Mouse (Mus musculus) thymus, adult 18-20 months (tissue): ENCODE measurements around the gene Lingo1.

Experiments
- DNase-seq, 2 experiments: peaks; one replicate each; pipeline ENCODE4 v3.0.0; 2022; ENCODE audit warnings: mixed read lengths in 2 of 2

Gene Lingo1

DNA sequence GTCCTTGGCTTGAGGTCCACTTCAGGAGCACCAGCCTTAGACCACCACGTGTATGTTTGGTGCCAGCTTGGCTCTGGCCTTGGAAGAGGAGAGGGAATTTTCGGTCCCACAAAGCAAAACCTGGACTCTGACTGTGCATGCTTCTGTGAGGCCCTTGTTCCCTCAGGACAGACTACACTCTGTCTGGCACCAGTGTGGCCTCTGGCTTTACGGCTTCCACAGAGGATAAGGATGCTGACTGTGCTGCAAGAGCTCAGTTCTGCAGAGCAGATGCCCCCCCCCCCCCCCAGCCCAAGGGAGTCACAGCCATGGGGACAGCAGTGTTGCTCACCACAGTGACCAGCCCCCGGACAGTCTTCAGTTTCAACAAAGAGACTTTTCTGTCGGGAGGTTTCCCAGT, 206.5 kb downstream of the Lingo1 start:
- no peak for DNase-seq

DNA sequence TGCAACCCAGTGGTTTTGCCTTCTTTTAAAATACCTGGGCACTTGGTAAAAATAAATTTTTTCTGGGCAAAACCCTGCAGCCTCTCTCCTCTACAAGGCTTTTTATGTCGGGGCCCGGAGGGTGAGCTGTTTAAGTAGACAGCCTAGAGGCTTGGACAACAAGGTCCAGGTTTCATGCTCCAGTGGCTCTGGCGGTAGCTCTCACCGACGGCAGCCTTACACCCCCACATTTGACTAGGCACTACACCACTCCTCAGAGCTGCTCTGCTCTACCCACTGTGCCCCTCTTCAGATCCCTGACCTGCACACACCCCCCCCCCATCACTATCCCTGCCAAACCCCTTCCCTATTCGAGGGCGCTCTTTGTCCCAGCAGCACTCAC, 212.2 kb downstream of the Lingo1 start:
- no peak for DNase-seq

DNA sequence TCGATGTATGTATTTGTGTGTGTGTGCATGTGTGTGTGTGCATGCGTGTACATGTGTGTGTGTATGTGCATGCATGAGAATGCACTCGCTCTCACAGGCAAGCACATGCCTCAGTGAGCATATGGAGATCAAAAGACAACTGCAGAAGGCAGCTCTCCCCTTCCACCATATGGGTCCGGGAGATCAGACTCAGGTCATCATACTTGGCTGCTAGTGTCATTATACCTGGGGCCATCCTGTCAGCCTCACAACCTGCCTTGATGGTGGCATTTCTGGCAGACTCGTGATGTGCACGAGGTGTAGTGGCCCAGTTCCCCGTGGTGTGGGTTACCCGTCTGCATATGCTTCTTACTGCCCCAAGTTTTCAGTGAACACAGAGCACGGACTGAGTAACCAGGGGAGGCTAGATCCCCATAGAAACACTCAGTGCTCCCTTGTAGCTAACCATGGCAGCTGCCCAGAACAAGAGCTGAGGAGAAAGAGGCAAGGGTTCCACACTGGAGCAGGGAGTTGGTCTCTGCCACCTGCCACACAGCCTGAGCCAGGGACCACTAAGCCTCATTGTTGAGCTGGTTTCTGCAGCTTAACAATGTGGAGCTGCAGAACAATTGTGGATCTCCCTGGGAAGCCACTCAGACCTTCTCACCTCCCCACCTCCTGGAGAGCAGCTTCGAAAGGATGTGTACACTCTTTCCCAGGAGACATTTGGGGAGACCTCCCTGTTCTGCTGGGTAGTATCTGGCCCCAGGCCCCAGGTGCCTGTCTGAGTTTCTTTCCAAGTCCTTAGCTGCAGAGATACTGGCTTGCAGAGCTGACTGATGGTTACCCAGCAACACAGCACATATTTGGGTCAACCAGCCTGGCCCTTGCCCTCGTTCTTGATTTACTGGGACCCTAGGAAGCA, 212.9 kb downstream of the Lingo1 start:
- no peak for DNase-seq

DNA sequence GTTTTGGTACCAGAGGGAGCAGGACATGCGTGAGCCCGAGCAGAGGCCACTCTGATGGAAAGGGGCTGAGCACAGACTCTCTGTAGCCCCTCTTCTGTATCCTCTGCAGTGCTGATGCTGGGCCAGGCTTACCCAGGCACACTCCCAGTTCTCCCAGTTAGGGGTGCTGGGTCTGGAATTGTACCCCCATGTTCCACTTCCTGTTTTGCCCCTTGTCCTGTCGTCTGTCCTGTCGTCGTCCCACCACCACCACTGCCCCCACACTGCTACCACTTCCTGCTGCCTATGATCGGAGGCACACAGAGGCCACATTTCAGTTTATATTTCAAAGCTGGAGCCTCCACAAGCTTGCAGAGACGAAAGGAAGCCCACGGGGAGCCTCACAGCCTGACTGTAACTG, 213.6 kb downstream of the Lingo1 start:
- DNase-seq: no peak

DNA sequence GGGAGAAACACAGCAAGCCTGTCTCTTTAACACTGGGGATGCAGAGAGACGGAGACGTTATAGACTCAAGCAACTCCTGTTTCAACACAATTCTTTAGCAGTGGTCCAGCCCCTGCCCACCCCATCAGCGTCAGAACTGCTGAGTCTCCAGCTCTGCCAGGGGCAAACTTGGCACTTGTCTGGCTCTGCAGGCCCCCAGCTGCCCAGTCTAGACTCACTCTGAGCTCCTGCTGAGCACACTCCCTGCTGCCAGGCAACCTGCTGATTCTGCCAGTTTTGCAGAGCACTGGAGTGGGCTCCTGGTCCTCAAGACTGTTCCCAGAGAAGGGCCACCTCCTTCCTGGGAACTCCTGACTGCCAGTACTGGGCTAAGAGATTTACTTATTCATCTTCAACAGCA, 214.6 kb downstream of the Lingo1 start:
- DNase-seq: no peak

DNA sequence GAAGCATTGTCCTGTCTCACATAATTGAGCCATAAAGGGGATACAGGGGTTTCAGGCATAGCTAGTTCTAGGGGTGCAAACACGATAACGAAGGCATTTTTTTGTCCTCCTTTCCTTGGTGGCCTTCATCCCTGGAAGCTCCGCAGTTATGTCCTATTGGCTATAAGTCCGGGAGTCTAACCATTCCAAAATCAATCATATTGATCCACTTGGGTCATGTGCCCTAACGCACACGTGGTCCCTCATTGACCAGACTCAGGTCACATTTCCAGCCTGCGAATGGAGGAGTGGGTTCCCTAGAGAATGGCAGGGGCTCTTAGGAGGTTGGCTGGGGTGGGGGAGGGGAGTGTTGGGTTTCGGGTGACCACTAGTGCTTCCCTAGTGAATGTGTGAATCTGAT, 215.3 kb downstream of the Lingo1 start:
- no peak for DNase-seq

DNA sequence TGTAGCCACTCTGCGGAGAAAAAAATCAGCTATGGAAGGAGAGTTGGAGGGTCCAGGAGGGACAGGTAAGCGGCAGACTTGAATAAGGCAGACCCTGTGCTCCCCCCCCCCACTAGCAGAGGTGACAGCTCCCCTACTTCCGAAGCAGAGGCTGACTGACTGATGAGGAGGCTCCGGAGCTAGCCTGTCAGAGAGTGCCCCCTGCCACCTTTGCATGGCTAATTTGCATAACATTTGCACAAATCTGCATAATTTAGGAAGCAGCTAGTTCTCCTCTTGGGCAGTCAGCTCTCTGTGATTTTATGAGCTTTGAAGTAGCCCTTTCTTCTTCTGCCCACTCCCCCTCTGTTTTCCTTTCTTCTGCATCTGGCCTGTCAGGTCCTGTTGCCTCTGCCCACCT, 216.2 kb downstream of the Lingo1 start:
- no peak for DNase-seq

DNA sequence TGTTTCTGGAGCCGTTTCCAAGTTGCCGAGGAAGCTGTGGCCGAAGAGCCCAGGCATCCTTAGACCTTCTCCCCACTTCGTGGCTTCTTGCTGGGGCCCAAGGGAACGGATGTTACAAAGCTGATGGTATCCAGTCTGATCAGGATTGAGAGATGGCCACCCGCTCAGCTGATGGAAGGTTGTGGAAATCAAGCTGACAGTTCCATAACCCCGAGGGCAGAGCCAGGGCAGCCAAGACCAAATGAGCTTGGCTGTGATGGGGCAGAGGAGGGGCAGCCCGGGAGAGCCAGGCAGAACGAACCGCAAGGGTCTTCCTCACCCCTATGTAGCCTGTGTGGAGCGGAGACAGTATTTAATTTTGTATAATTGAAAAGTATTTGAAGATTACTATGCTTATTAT, 218.9 kb downstream of the Lingo1 start:
- DNase-seq: no peak

DNA sequence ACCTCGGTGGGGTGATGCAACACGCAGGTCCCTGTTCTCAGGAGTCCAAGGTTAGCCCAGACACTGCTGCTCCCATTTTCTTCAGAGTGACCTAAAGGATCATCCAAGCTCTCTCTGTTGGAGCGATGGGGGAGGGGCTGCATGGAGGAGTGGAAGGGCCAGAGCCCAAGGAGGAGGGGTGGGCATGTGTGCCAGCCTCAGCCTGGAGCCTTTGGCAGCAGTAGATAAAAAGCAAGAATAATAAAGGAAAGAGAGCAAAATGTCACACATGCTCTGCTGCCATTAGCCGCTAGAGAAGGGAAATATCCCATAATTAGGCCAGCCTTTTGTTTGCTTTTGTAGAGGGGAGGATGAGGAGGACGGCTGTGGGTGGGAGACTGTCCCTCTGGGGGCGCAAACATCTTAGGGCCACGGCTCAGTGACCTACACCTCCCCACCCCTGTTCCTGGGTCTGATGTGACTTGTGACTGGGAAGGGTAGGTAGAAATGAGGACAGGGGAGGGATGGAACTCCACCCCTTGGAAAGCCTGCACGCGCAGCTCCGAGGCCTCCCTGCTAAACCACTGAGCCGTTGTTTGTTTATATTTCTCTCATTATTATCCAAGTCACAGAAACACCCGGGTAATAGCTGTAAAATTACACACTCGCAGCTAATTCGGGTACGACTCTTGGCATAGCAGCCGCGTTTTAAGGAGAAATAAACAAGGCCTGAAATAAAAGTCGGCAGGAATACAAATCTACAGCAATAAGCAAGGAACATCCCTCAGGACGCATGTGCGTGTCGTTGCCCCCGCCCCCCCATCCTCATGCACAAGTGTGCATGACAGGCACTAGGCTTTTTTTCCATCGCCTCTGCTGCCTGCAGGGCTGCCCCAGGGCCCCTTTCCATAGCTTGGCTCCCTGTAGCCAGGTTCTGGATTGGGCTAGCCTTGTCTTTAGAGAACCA, 223.5 kb downstream of the Lingo1 start:
- no peak for DNase-seq
